ENCODE assay signal across 9 mouse cellular contexts in genomic region chr5:129878946-129879345, GRCm38 (mm10). TPM values are rescaled to one million over a fixed set of nuclear protein-coding genes. Genes with fewer than 3 reads are reported as not detected.
DNase-seq lines count a peak whose midpoint lies in the region; ATAC-seq and TF ChIP-seq lines count a peak whose summit lies in the region.
"Had no signal": no experiment of that assay in that cellular context is flagged by ENCODE, and none has a peak within 500 bp of the region (broad histone marks: within the 10 kb centered on the region; RNA-seq: fewer than 3 reads in every experiment).

No protein-coding gene starts in this region.

- peaks cover 34% of the 10 kb centered on the region for H3K36me3 ChIP-seq in heart, embryonic 14.5 days (ENCODE audit: control insufficient read depth, insufficient read depth, low read length)
- H3K36me3 ChIP-seq in lung, postnatal 0 days (ENCODE audit: insufficient read depth, low read length): peaks cover 15% of the 10 kb centered on the region

- peak overlapping the region; percentile 45; the same call in 1 of the 2 replicates for H3K9ac ChIP-seq in heart, embryonic 14.5 days (ENCODE audit: low read length)
- no peak overlapping the region for H3K9ac ChIP-seq in lung, postnatal 0 days (replicated peaks; ENCODE audit: low read depth)
- H3K9ac ChIP-seq: liver, embryonic 15.5 days had no signal

- H3K4me3 ChIP-seq in cortical plate, adult 2 months (ENCODE audit: insufficient read depth, low read length): no peak overlapping the region
- no peak overlapping the region for H3K4me3 ChIP-seq in heart, embryonic 14.5 days (ENCODE audit: control insufficient read depth in 1 of 2, insufficient read depth in 1 of 2, low read depth in 1 of 2, low read length in 2 of 2)
- no peak overlapping the region for H3K4me3 ChIP-seq in lung, postnatal 0 days (ENCODE audit: low read depth, low read length)
- H3K4me3 ChIP-seq: liver, embryonic 15.5 days had no signal

- no peak for TF ChIP-seq POLR2A in cortical plate, adult 2 months (IDR thresholded peaks at IDR 0.05; ENCODE audit: extremely low read depth, insufficient read depth, low read length)

- H3K27me3 ChIP-seq in heart, embryonic 14.5 days (ENCODE audit: control insufficient read depth, insufficient read depth, low read length): no peaks in the 10 kb centered on the region
- no peaks in the 10 kb centered on the region for H3K27me3 ChIP-seq in lung, postnatal 0 days (replicated peaks; ENCODE audit: insufficient read depth, low read length)
- H3K27me3 ChIP-seq: liver, embryonic 15.5 days had no signal

- 0 out of 2 replicates have a peak overlapping the region, but pooled peaks have one; percentile 16 for H3K4me2 ChIP-seq in heart, embryonic 14.5 days (ENCODE audit: low read length)
- H3K4me2 ChIP-seq in lung, postnatal 0 days (replicated peaks; ENCODE audit: low read depth, low read length): no peak overlapping the region
- H3K4me2 ChIP-seq: liver, embryonic 15.5 days had no signal

- 13% methylated on average over 2 of the region's 2 CpGs for WGBS in heart, embryonic 14.5 days
- 41% methylated on average over 2 of the region's 2 CpGs for WGBS in lung, postnatal 0 days

- peak; percentile 70 for ATAC-seq in heart, embryonic 14.5 days (ENCODE audit: insufficient number of reproducible peaks, insufficient read depth, low FRiP score, low read depth)
- ATAC-seq in lung, postnatal 0 days: peak; percentile 71

- peak; percentile 17 for DNase-seq in urinary bladder, postnatal 25 days (ENCODE audit: low spot score)
- DNase-seq in urinary bladder, postnatal 10 days (ENCODE audit: low spot score): no peak
- DNase-seq in kidney, postnatal 4 days: peak; percentile 78 to 84
- peak; percentile 70 for DNase-seq in lung, postnatal 0 days (ENCODE audit: low spot score)
- peak; percentile 86 for DNase-seq in testis, postnatal 10 days (ENCODE audit: low spot score)
- no peak for DNase-seq in thymus, postnatal 25 days

- H3K4me1 ChIP-seq in cortical plate, adult 2 months (ENCODE audit: control insufficient read depth, insufficient read depth, low read length): peaks cover 2% of the 10 kb centered on the region; the same call in 1 of the 2 replicates
- peaks cover 3 to 8% of the 10 kb centered on the region in 2 experiments; a peak in 3 of 4 replicates for H3K4me1 ChIP-seq in heart, embryonic 14.5 days (ENCODE audit: control insufficient read depth in 2 of 2, insufficient read depth in 2 of 2, low read length in 2 of 2)
- no peaks in the 10 kb centered on the region for H3K4me1 ChIP-seq in lung, postnatal 0 days (ENCODE audit: insufficient read depth, low read depth, low read length)
- H3K4me1 ChIP-seq: liver, embryonic 15.5 days had no signal

- peak overlapping the region; percentile 16; the same call in 1 of the 2 replicates for H3K27ac ChIP-seq in cortical plate, adult 2 months (ENCODE audit: insufficient read depth, low read length)
- peak overlapping the region; percentile 30 to 70 for H3K27ac ChIP-seq in heart, embryonic 14.5 days (replicated peaks in 1 of 2; ENCODE audit: control insufficient read depth in 1 of 2, insufficient read depth in 1 of 2, low read depth in 2 of 2, low read length in 2 of 2)
- H3K27ac ChIP-seq in lung, postnatal 0 days (ENCODE audit: low read length): no peak overlapping the region
- H3K27ac ChIP-seq: liver, embryonic 15.5 days had no signal

- H3K9me3 ChIP-seq in heart, embryonic 14.5 days (ENCODE audit: control insufficient read depth, low read length): no peaks in the 10 kb centered on the region
- H3K9me3 ChIP-seq in lung, postnatal 0 days (ENCODE audit: low read length): no peaks in the 10 kb centered on the region
- H3K9me3 ChIP-seq: liver, embryonic 15.5 days had no signal

- TF ChIP-seq EP300 in lung, postnatal 0 days (IDR thresholded peaks at IDR 0.05): no peak

- peak; percentile 32; the same call in 1 of the 2 replicates for TF ChIP-seq CTCF in cortical plate, adult 2 months (IDR thresholded peaks at IDR 0.05; ENCODE audit: extremely low read depth, insufficient read depth, low read length)
- peak; percentile 72 for TF ChIP-seq CTCF in lung, postnatal 0 days (IDR thresholded peaks at IDR 0.05)

RNA-seq across cellular contexts. Expression of gene Chchd2, which starts 8.3 kb away (rescaled TPM):
- polyA plus RNA-seq in cortical plate, adult 2 months (2012; rRNA removed): 719 and 800 TPM in 2 replicates
- 1,002 and 1,067 TPM in 2 replicates for polyA plus RNA-seq in heart, embryonic 14.5 days (2014; fragmentation: Nextera tagmentation; extraction: Ambion mirVana)
- 623 and 686 TPM in 2 replicates for polyA plus RNA-seq in lung, postnatal 0 days (2015; fragmentation: Nextera tagmentation; extraction: Ambion mirVana)

RNA-seq across cellular contexts. Expression of gene Zbed5, which starts 16.6 kb away (rescaled TPM):
- polyA plus RNA-seq in cortical plate, adult 2 months (2012; rRNA removed): 5.6 and 6.8 TPM in 2 replicates
- polyA plus RNA-seq in heart, embryonic 14.5 days (2014; fragmentation: Nextera tagmentation; extraction: Ambion mirVana): 3.2 and 3.4 TPM in 2 replicates
- 2.3 and 2.7 TPM in 2 replicates for polyA plus RNA-seq in lung, postnatal 0 days (2015; fragmentation: Nextera tagmentation; extraction: Ambion mirVana)

RNA-seq across cellular contexts. Expression of gene Phkg1, which starts 19.4 kb away (rescaled TPM):
- polyA plus RNA-seq in cortical plate, adult 2 months (2012; rRNA removed): 38.1 and 39.9 TPM in 2 replicates
- 1.00 and 2.4 TPM in 2 replicates for polyA plus RNA-seq in heart, embryonic 14.5 days (2014; fragmentation: Nextera tagmentation; extraction: Ambion mirVana)
- polyA plus RNA-seq in lung, postnatal 0 days (2015; fragmentation: Nextera tagmentation; extraction: Ambion mirVana): 0.08 and 0.10 TPM in 2 replicates

RNA-seq across cellular contexts. Expression of gene Nupr1l, which starts 29.4 kb away (rescaled TPM):
- polyA plus RNA-seq in cortical plate, adult 2 months (2012; rRNA removed): 4.2 and 5.1 TPM in 2 replicates
- 2.9 and 3.8 TPM in 2 replicates for polyA plus RNA-seq in heart, embryonic 14.5 days (2014; fragmentation: Nextera tagmentation; extraction: Ambion mirVana)
- polyA plus RNA-seq in lung, postnatal 0 days (2015; fragmentation: Nextera tagmentation; extraction: Ambion mirVana): 5.5 and 6.2 TPM in 2 replicates

RNA-seq across cellular contexts. Expression of gene Sumf2, which starts 32.2 kb away (rescaled TPM):
- polyA plus RNA-seq in cortical plate, adult 2 months (2012; rRNA removed): 16.8 and 19.2 TPM in 2 replicates
- polyA plus RNA-seq in heart, embryonic 14.5 days (2014; fragmentation: Nextera tagmentation; extraction: Ambion mirVana): 26.2 and 26.8 TPM in 2 replicates
- polyA plus RNA-seq in lung, postnatal 0 days (2015; fragmentation: Nextera tagmentation; extraction: Ambion mirVana): 25.5 and 30.9 TPM in 2 replicates

Comparison
In these comparisons a context has a peak if more than half of its experiments do, and no peak if none do; other contexts are left out.
1. DNase-seq: peak in urinary bladder, postnatal 25 days (single experiment), kidney, postnatal 4 days (2 of 2), lung, postnatal 0 days (single experiment) and testis, postnatal 10 days (single experiment); none in urinary bladder, postnatal 10 days (single experiment) and thymus, postnatal 25 days (single experiment).
2. RNA of gene Phkg1, which starts 19.4 kb away (polyA plus RNA-seq): 38.1 to 39.9 TPM in cortical plate, adult 2 months; 1.00 to 2.4 TPM in heart, embryonic 14.5 days and 0.08 to 0.10 TPM in lung, postnatal 0 days; every median in the first group is over 10 times any median in the second.